Mouse (Mus musculus) lung, postnatal 4 days (tissue): ENCODE results near the gene Fndc8.

ENCODE experiments used
- DNase-seq, 2 experiments: peaks; one replicate each; pipeline ENCODE4 v3.0.0; 2021

Fndc8 gene

DNA sequence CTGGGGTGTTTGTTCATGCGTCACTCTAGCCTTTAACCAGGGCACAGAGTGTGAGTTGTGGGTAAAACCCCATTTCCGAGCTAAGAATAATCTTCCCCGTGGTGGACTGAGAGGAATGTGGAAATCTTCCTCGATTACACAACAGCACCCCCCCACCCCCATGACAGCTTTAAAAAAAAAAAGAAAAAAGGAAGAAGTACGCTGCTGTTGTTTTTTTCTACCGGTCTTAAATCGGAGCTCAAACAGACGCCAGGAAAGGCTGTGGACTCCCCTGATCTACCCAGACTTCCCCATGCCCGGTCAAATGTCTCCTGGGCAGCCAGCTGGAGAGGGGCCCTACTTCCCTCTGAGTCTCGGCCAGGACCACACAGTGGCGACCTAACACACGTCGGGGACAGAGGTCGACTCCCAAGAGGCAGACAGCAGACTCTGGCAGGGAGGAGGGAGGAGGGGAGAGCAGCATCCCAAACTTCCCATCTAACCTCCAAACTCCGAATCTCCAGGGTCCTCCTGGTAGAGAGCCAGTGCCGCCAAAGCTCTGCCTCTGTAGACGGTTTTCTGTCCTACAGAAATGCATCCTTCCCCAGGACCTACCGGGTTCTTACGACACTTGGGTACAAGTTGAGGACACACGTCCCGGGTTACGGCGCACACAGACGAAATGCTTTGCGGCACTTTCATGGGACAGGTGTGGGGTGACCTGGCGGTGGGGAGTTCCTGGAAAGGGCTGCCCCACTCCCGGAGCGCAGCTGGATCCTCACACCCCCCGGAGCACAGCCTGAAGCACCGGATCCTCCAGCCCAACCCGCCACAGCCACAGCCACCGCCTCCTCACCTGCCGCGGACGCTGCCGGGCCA, 21.5 kb upstream of the Fndc8 start:
- DNase-seq, result peak; percentile 70 to 81

DNA sequence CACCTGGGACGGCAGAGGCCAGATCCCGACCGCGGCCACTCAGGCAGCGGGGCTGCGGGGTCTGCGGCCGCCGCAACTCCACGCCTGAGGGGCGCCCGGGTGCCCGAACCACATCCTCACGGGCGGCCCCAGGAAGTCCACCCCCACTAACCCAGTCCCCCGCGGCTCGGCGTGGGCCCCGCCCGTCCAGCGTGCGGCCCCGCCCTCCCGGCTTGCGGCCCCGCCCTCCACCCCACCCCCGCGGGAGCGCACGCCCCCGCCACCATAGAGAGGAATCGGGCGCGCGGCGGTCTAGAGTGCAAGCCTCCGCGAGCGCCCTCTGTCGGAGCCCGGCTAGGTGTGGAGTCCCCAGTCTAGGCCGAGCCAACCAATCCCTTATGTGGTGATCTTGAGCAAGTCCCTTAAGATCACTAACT, 20.9 kb upstream of the Fndc8 start, which contains the start of gene Rffl:
Gene Rffl (minus strand): TSS at position 180 of the 416 bp plus-strand sequence.
- DNase-seq, result peak; percentile 94 to 95

DNA sequence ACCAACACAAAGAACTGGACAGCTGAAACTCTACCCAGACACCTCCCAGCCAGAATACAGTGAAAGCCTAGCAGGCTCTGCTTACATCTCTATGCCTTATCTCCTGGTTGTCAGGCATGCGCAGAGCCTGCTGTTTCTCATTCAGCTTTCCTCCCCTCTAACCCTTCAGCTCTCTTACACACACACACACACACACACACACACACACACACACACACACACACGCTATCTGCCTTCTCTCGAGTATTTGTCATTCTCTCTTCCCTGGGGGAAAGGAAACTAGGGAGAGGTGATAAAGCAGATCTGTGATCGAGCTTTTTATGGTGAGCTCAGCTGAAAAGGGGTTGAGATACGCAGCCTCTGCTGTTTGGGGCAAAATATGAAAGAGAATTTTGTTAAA, 17.0 kb upstream of the Fndc8 start:
- DNase-seq, result no peak

DNA sequence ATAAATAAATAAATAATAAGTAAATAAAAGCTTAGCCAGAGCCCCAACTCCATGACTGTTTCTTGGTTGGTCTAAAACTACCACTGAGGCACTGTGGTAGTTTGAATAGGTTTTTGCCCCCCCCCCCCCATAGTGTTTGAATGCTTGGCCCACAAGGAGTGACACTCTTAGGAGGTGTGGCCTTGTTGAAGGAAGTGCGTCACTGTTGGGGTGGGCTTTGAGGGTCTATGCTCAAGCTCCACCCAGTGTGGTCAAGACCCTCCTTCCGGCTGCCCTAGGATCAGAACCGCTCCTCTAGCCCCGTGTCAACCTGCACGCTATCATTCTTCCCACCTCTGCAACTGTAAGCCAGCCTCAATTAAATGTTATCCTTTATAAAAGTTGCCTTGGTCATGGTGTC, 16.3 kb upstream of the Fndc8 start:
- no peak for DNase-seq

DNA sequence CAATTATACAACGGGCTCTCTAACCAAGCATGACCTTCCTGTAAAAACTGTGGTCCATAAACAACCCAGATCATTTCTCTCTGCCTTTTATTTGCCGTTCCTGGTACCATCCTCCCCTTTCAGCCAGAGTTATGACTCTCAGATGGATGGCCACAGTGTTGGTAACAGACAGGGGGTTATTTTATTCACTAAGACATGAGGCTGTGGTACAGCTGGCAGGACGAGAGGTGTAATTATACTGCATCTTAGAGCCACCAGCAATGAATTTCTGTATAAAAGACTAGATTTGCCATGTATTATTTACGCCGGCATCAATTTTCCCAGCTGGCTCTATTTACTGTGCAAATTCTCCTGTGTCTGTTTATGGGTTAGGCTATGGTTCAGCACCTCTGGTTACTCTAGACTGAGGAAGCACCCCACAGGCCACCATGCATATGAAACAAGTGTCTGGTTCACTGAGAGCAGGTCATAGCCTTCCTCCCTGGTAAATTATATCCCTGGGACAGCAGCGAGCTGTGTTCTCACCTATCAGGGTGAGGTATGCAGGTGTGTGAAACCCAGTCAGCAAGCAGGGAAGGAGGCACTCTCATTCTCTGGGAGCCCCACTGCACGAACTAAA, 14.1 kb upstream of the Fndc8 start:
- no peak for DNase-seq

DNA sequence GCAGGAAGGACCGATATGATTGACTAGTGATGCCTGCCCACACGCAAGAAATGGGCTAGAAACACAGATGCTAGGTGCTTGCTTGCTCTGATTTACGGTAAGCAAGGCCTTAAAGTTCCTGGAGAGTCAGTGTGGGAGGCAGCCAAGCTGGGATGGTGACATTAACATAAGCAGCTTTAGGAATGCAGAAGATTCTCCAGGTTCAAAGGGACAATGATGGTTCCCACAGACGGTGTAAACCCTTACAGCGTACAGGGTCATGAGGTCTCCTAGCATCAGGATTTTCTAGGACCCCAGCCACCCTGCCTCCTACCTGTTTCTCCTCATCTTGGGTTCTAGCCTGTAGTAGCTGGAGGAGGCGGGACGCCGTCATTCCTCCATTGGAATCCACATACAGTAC, 8.7 kb upstream of the Fndc8 start:
- no peak for DNase-seq

DNA sequence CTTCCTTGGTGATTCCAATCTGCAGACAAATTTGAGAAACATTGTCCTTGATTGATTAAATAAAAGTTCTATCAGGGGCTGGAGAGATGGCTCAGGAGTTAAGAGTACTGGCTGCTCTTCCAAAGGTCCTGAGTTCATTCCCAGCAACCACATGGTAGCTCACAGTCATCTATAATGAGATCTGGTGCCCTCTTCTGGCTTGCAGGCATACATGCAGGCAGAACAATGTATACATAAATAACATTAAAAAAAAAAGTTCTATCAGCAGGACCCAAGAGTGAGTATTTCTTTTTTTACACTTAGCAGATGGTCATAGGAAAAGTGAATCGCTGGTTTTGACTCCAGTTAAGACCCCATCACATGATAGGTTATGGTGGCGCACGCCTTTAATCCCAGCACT, 5.4 kb upstream of the Fndc8 start:
- no peak for DNase-seq

DNA sequence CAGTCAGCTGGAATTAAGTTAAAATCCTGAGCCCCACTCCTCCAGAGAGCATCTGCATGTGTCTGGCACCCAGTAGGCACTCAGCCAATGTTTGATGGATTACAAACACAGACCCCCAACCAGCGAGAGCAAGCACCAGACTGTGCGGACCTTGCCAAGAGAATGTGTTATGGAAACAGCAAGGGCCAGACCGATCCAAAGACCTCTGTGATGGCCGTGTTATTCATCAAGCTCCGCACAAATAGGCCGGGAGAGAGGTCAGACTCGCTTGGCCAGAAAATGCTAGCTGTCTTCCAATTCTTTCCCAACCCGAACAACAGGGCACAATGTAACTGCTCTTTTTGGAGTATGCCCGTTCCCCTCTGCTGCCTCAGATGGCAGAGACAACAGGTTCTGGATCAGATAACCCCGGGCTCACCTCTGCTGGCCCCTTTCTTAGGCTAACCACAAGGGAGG, 3.4 kb upstream of the Fndc8 start:
- peak; percentile 18 to 56 for DNase-seq

DNA sequence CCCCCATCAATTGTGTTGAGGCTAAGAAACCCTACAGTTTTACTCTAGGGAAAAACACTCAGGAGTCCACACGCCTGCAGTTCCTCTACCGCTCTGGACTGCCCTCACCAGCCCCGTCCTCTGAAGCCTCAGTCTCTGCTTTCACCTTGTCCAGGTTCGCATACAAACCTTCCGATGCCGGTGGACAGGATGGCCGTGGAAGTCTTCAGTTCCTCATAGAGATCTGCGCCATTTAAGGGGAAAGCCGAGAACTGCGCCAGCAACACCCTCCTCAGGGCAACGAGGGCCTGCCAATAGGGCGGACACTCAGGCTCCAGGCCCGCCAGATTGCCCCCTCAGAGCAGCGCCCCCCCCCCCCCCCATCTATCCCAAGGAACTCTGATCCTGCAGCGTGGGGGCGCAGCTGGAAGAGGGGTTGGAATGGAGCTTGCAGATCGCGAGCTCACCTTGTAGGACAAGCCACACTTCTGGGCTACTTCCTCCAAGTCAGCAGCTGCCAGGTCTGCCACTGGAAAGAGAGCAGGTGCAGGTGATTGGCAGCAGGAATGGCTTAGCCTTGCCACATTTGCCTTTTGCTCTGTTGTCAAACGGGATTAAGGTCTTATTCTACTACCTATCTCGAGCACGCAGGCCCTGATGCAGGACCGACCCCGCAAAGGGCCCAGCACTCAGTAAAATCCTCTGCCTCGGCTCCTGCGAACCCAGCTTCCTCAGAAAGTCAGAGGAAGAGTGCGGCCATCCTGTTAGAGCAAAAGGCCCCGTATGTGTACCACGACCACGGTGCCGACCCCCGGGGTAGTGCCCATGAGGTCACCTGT, 2.2 kb upstream of the Fndc8 start:
- DNase-seq, result no peak

DNA sequence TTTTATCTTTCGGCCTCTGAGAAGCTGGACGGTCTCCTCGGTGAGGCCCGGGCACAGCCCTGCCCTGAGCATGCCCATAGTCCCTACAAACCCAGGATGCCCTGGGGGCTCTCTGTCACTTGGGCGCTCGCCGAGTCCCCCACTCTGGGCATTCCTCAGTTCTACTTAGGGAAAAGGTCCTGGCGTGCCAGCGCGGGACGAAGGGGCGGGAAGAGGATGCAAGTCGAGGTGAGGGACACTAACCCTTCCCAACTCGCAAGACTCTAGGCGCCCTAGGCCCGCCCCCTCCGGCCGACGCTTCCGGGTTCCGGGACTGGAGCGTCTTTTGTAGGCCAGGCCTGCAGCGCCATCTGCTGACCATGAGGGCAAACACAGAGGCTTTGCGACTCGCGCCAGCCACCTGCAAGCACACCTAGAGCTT, 1.6 kb upstream of the Fndc8 start, which contains the start of gene Rad51d:
Gene Rad51d (minus strand): TSS at position 273 of the 421 bp plus-strand sequence.
- peak; percentile 94 to 95 for DNase-seq

DNA sequence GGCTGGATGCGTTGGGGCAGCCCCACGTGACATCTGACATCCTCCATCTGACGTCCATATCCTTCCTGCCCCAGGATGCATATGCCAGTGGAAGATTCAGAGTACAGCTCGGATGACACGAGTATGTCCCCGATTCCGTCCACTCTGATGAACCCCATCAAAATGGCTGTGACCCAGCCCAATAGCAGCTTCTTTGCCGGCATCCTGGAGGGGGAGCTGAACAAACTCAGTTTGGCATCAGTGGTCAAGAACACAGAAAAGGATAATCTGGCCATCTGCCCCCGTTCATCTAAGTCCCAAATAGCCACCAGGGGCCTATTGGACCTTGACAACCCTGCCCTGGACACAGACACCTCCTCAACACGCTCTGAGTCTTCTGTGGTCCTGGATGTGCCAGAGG, 5.6 kb downstream of the Fndc8 start:
- DNase-seq, result no peak

DNA sequence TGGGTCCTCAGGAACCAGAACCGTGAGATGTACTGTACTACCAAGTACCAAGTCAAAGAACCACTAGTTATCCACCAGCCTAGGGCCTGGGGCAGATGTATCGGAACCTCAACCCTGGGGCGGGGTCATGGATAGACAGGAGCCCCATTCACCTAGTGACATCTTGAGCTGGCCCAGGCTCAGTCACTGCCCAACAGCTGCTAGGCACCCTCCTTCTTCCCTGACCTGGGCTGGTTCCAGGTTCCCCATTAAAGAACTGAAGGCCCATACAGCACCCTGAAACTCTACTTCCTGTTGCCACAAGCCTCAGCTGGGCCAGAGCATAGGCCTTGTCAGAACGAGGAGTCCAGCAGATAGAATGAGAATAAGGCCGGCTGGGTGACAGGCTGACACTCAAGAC, 7.8 kb downstream of the Fndc8 start:
- no peak for DNase-seq

DNA sequence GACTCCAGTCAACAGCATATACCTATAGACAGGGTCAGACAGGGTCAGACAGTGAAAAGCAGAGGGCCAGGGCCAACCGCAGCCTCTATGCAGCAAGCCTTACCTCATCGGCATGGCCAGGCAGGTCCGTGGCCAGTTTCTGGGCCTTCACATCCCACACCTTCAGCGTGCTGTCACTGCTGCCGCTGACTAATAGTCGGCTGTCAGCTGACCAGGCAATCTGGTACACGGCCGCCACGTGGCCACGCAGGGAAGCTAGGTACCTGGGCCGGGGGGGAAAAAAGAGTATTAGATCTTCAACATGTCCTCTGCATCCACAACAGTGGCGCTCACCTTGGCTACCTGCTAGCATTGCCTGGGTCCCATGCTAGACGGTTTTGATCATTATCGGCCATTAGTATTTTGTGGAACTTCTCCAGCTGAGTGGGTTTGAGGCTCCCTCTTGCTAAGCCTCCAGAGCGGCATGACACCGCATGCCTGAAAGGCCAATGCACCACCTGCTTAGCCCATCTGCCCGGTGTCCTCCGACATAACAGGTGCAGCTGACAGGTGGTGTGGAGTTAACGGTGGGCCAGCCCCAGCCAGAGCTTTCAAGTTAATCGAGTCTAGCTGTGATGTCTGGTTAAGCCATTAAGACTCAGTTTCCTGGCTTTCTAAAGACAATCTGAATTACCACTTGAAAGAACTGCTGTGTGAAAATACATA, 9.8 kb downstream of the Fndc8 start:
- no peak for DNase-seq

DNA sequence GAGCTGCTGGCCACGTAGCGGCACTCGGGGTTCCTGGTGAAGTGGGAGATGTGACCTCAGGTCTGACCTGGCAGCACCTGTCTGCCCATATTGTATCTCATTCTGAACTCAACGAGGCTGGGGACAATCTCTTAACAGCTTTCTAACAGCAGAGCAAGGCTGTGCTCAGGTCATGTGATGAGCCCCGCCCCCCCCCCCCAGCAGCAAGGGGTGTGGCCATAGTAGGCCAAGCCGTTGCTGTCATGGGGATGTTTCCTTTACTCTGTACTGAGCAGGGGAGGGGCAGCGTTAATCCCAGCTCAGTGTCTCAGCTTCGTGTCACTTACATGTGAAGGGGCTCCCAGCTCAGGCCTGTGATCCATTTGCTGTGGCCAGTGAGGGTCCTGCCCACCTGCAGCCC, 13.0 kb downstream of the Fndc8 start:
- no peak for DNase-seq

DNA sequence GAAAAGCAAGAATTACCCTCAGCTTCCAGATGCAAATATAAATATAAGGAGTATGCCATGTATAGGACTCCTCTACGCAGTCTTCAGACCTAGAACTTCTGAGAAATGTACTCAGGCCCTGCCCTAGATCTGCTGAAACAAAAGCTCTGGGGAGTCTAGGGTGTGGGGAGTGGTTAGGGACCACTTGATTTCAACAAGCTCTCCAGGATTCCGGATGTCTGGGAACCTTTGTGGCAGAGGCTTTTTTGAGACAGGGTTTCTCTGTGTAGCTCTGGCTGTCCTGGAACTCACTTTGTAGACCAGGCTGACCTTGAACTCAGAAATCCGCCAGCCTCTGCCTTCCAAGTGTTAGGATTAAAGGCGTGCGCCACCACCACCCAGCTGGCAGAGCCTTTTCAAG, 13.9 kb downstream of the Fndc8 start:
- DNase-seq, result no peak

DNA sequence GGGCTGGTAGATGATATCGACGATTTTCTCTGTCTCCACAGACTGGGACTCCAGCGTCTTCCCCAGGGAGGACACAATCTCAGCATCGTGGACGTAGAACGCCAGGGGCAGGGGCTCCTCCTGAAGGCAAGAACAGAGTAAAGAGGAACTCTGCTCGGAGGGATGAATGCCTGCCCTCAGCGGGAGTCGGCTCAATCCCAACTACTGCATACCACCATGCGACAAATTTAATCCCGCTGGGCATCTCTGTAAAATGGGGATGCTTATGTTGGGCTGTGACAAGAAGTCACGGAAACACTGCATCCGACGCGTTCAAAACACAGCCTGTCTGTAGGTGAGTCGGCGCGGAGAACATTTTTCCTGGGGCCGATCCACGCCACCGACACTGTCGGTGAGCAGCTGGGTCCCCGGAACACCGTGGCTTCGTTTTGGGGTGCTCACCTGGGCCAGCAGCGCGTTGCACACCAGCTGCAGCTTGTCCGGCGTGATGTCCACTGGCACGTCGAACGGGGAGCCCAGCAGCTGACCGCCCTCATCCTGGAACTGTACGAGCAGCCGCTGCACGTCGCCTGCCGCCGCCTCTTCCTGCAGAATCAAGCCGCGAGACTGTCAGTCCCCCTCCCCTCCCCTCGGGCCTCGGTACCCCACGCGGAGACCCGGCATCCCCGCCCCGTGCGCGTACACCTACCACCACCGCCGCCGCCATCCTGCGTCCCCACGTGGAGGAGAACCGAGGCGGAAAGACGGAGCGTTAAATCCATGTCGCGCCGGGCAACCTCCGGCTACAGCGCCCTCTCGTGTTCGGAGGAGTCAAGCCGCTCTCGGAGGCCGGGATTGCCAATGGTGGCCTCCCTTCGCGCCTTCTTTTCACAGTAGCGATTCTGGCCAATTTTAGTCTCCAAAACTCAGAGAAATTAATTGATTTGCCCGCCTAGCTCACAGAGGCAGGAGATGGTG, 16.0 kb downstream of the Fndc8 start, which contains the start of gene Nle1:
Gene Nle1 (minus strand): TSS at position 761 of the 957 bp plus-strand sequence.
- peak; percentile 92 to 96 for DNase-seq

DNA sequence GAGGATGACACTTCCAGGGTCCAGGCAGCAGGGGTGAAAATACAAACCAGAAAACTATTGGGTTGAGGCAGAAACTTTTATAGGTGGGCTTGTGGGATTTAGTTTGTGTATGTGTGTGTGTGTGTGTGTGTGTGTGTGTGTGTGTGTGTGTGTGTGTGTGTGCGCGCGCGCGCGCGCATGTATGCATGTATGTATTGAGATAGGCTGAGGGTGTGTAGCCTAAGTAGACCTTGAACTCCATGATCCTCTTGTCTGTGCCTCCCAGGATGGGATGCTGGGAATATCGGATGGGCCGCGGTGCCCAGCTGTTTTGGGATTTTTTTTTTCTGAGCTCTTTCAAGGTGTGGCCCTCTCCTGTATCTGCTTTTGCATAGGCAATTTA, 16.7 kb downstream of the Fndc8 start:
- DNase-seq, result no peak

DNA sequence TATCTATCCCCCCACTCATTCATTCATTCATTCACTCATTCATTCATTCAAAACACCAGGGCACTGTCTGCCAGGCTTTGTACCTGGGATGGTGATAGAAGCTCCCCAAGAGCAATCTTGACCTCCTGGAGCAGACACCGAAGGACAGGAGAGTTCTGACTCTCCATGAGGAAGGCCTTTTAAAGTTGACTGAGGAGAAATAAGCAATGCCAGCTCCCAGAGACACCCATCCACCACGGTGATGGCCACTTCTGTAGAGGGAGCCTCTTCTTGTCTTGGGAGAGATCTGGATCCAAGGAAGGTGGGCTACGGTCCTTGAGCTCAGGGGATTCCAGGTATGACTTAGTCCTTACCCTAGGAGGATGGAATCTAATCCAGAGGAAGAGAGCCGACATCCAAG, 18.3 kb downstream of the Fndc8 start, which contains the start of gene Unc45b:
Gene Unc45b (plus strand): TSS at position 301 of the 400 bp plus-strand sequence.
- no peak for DNase-seq

DNA sequence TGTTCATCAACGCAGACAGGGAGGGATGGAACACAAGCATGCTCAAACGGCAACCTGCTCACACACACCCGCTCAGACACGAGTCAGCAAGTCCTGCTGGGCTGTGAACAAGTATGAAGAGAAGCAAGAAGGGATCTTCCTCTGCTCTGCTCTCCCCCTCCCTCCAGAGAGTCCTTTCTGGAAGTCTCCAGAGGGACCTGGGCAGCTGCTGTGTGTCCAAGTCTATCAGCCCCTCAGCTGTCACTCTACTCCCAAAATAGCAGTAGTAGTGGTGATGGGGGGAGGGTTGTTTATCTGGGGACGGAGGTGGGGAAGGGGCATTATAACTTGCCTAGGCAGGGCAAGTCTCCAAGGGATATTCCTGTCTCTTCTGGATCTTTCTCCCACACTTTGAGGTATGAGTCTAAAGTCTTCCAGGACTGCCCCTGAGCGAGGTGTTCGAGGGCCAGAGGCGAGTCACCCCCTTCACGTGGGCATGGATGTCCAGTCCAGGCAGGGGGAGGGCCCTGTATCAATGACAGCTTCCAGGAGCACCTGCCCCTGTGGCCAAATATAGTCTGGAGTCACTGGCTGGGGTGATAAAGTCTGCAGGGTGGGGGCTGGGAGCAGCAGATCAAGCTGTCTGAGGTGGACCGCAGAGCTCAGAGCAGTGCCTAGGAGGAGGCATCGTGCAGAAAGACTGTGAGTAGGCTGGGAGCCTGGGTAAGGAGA, 18.9 kb downstream of the Fndc8 start:
- DNase-seq, result no peak

DNA sequence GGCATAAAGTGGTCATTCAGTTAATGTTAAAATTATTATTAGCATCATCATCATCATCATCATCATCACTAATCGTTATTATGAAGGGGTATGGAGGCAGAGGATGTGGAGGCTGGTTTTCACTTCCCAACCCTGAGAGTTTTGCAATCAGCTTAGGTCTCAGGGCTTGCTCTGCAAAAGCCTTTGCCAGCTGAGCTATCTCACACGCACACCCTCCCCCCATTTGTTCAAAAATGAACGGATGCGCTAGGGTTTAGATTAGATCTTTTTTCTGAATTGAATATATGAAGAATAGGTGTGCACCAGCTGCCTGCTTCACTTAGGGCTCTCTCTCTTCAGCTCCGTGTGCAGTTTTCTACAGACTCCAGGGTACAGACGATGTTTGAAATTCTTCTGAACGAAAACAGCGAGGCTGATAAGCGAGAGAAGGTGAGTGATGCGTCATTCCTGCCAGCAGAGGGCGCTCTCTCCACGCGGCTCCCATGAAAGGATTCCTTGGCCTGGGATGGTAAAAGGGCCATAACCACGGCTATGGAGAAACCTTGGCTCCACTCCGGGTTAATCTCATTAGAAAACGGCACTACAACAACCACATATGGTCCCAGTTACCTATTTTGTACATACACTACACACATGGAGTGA, 22.9 kb downstream of the Fndc8 start:
- DNase-seq, result peak; percentile 67 to 80
